Mouse (Mus musculus) hindbrain, postnatal 0 days (tissue): ENCODE data around the gene Smcp. TPM values are rescaled to one million over a fixed set of nuclear protein-coding genes. Genes with fewer than 3 reads are reported as not detected.
A peak's percentile ranks its signal among the peaks of the same experiment; 100 is the strongest.

ENCODE experiments used
- ATAC-seq: fragments of 200-750 bp; cut with Nextera tagmentation; 2 replicates; pipeline ENCODE4 v1.8.0; 2017; ENCODE audit warnings: mild to moderate bottlenecking, moderate TSS enrichment, moderate library complexity
- DNase-seq: peaks from one replicate; pipeline ENCODE4 v3.0.0-alpha.2; 2015; ENCODE audit warnings: low spot score
- H3K27ac ChIP-seq: fragments of 300-500 bp; sonication (generic); 2 replicates; pipeline ENCODE4 v1.5.1; 2014; ENCODE audit warnings: mild to moderate bottlenecking
- H3K27me3 ChIP-seq: fragments of 300-500 bp; sonication (generic); 2 replicates; pipeline ENCODE4 v1.6.1; 2014; ENCODE audit warnings: low read length, mixed read lengths; ENCODE audit not compliant: insufficient read depth
- H3K36me3 ChIP-seq: fragments of 300-500 bp; sonication (generic); 2 replicates; pipeline ENCODE4 v1.6.1; 2014; ENCODE audit warnings: low read length, mixed read lengths; ENCODE audit not compliant: insufficient read depth
- H3K4me1 ChIP-seq: fragments of 300-500 bp; sonication (generic); 2 replicates; pipeline ENCODE4 v1.6.1; 2014; ENCODE audit warnings: antibody characterized with exemption, low read length, mixed read lengths; ENCODE audit not compliant: insufficient read depth
- H3K4me2 ChIP-seq: fragments of 300-500 bp; sonication (generic); 2 replicates; pipeline ENCODE4 v1.6.1; 2014; ENCODE audit warnings: low read depth, mild to moderate bottlenecking, low read length, moderate library complexity, mixed read lengths
- H3K4me3 ChIP-seq: fragments of 300-500 bp; sonication (generic); 2 replicates; pipeline ENCODE4 v1.5.1; 2014; ENCODE audit warnings: low read length
- H3K9ac ChIP-seq: fragments of 300-500 bp; sonication (generic); replicated peaks from 2 replicates; pipeline ENCODE4 v1.6.1; 2014; ENCODE audit warnings: mild to moderate bottlenecking, low read length, moderate library complexity, mixed read lengths
- H3K9me3 ChIP-seq: fragments of 300-500 bp; sonication (generic); 2 replicates; pipeline ENCODE4 v1.6.1; 2016; ENCODE audit warnings: low read length, mixed read lengths
- CTCF ChIP-seq: IDR thresholded peaks from 2 replicates; pipeline ENCODE4 v1.5.1; 2016; ENCODE audit warnings: antibody characterized with exemption, control low read depth, low read depth
- WGBS: fragments of 180-500 bp; shearing (Covaris S2); extraction: QIAGEN DNeasy Blood & Tissue Kit; methylation state at CpG from one replicate; pipeline ENCODE4 v1.1.7; 2014; 5-methylcytosine and 5-hydroxymethylcytosine counted together
- polyA plus RNA-seq: library from polyadenylated mRNA; unstranded; fragments of >200 nt; fragmentation: Nextera tagmentation; extraction: Ambion mirVana; gene quantifications from 2 replicates; pipeline ENCODE4 v1.2.1, GENCODE M21; 2015
- total RNA-seq: library from RNA; depleted of rRNA; stranded (reverse); fragments of >200 nt; gene quantifications from 2 replicates; pipeline ENCODE4 v1.2.3, GENCODE M21; 2014; rRNA removed

The Smcp gene
- total and polyA plus RNA-seq, 2 experiments from 2014 or later, result not detected

DNA sequence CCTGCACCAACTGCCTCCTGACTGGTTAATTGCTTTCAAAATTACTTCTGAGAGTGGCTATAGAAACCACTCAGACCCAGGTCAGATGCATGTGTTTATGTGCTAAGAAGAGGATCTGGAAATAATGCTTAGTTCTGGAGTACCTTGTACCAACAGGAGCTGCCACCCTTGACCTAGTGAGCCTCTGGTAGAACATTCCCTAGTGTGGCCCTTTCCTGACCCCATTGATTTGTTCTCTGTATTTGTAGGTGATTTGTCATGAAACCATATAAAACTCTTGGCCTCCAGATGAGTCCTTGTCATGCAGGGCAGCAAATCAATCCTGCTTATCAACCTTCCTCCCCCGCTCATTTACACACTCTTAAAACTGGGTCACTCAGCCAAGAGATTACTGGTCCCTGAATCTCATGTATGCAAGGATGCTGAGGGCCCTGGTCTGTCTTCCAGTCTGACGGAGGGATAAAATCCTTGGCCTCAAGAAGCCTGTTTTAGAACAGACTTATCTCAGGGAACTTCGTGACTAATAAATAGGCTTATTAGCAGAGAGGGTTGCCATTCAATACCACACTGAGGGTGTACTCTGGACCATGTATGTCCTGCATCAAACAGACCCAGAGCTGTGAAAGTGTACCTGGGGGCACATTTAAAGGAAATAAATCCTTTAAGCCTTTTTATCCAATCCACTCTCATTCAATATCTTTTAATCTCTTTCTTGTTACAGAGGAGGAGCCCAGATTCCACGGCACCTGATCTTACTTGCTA, 10.0 kb downstream of the Smcp start:
- H3K27me3 ChIP-seq, result no peaks in the 10 kb centered on the region
- H3K9ac ChIP-seq, result no peak overlapping the region
- no peak overlapping the region for H3K27ac ChIP-seq
- no peaks in the 10 kb centered on the region for H3K36me3 ChIP-seq
- H3K4me3 ChIP-seq, result no peak overlapping the region
- H3K4me1 ChIP-seq, result no peaks in the 10 kb centered on the region
- DNase-seq (no peak), ATAC-seq (no peak)
- no peak for TF ChIP-seq CTCF
- 78% methylated on average over 4 of the region's 4 CpGs for WGBS
- H3K4me2 ChIP-seq, result no peak overlapping the region
- no peaks in the 10 kb centered on the region for H3K9me3 ChIP-seq

DNA sequence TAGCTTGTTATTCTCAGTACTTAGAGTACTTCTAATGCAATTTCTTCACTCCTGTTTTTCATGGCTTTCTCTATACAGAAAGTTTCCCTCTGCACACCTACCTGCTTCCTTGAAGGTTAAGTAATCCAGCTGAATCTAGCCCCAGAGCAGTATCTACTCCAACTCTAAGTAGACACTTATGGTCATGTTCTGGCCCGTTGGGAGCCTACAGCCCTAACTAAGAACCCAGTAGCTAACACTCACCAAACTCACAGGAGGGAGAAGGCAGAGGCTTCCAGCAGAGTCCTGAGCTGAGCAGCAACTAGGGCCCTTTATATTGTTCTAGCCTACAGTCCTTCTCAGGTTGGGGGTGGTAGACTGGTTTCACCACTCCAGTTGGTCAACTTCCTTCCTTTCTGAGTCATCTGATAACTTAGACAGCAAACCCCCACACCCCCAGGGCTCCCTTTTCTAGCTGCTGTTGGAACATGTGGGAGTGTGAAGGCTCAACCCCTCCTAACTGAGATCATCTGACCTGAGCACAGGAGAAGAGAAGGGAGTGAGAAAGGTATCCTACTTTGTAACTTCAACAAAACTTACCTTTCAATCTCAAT, 15.3 kb downstream of the Smcp start, which contains the start of gene Ivl:
Gene Ivl, minus strand, starts transcription at position 287 of the 593 bp plus-strand sequence.
- H3K27me3 ChIP-seq, result no peaks in the 10 kb centered on the region
- no peak within 1 kb of the TSS for H3K4me2 ChIP-seq
- no peak for ATAC-seq
- no peak for DNase-seq
- no peaks in the 10 kb centered on the region for H3K36me3 ChIP-seq
- no peaks in the 10 kb centered on the region for H3K9me3 ChIP-seq
- H3K4me3 ChIP-seq, result no peak within 1 kb of the TSS
- no peak within 1 kb of the TSS for H3K27ac ChIP-seq
- no peak within 1 kb of the TSS for H3K9ac ChIP-seq
- TF ChIP-seq CTCF, result no peak
- no peaks in the 10 kb centered on the region for H3K4me1 ChIP-seq
- WGBS, result 62% methylated on average over 1 of the region's 1 CpGs

DNA sequence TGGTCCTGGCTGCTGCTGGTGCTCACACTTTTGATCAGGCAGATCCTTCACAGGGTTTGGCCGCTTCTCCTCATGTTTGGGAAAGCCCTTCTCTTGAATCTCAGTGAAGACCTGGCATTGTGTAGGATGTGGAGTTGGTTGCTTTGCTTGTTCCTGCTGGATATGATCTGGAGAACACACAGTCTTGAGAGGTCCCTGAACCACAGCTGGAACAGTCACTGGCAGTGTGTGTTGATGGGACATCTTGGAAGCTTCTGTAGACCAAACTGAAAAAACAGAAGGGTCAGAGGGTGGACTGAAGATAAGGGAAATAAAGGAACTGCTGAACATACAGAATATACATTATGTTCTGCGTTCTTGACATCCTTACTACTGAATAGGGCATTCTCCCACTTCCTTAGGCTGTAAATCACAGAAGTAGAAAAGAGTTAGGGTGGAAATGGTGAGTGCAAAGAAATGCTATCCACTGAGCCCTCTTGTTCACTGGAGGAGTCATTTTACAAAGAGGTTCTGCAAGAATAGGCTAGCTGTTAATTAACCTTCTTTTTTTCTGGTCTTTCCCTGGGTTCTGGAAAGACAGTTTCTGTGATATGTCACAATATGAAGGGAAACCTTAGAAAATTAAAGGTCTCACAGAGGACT, 16.2 kb downstream of the Smcp start:
- Histone ChIP-seq H3K4me1 (no peaks in the 10 kb centered on the region), H3K36me3 (no peaks in the 10 kb centered on the region), H3K27ac (no peak overlapping the region), H3K9ac (no peak overlapping the region), H3K4me3 (no peak overlapping the region), H3K27me3 (no peaks in the 10 kb centered on the region), H3K4me2 (no peak overlapping the region), H3K9me3 (no peaks in the 10 kb centered on the region)
- no peak for TF ChIP-seq CTCF
- ATAC-seq (no peak), DNase-seq (no peak)
- 71% methylated on average over 2 of the region's 2 CpGs for WGBS

DNA sequence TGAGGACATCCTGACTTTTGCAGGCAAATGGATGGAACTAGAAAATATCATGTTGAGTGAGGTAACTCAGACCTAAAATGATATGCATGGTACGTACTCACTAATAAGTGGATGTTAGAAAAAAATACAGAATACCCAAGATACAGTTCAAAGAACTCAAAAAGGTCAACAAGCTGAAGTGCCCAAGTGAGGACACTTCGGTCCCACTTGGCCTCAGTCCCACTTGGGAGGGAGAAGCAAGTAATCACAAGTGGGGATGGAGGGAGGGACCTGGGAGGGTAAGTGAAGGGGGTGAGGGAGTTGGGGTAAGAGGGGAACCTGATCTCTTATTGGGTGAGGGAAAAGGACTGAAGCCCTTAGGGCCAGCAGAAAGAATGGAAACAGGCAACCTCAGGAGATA, 20.0 kb downstream of the Smcp start:
- DNase-seq (no peak), ATAC-seq (no peak)
- no peaks in the 10 kb centered on the region for H3K27me3 ChIP-seq
- 95% methylated on average over 2 of the region's 2 CpGs for WGBS
- H3K4me1 ChIP-seq, result no peaks in the 10 kb centered on the region
- H3K4me3 ChIP-seq, result no peak overlapping the region
- H3K9ac ChIP-seq, result no peak overlapping the region
- H3K27ac ChIP-seq, result no peak overlapping the region
- no peak overlapping the region for H3K4me2 ChIP-seq
- no peak for TF ChIP-seq CTCF
- no peaks in the 10 kb centered on the region for H3K9me3 ChIP-seq
- H3K36me3 ChIP-seq, result no peaks in the 10 kb centered on the region

DNA sequence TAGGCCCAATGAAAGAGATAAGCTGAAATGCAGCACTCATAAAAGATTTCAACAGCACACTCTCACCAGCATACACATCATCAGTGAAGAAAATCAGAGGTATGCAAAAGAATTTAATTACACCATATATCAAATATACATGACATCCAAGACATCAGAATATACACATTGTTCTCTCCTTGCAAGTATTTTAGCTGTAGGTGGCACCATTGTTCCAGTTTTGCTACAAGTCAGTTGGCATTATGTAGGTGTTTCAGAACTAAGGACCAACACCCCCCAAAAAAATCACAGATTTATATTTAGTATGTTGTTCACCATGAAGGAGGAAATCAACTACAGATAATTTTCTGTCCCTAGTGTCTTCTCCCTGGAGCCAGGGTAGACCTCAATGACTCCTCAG, 23.4 kb downstream of the Smcp start:
- DNase-seq, result peak; percentile 42

DNA sequence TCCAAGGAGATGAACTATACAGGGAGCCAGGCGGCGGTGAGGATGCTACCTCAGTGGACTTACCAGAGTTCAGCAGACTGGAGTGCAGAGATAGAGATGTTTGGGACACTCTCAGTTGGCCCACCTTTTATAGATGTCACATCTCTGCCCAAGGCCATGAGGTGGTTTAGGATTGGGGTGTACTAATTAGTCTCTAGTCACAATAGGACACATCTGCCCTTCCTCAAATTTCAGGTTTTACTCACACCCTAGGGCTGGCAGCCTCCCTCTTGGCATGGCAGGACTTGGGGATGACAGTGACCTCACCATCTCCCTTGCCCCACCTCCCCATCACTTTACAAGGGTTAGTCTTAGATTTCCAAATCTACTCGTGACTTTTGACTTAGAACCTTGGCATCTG, 54.4 kb downstream of the Smcp start, which contains the start of gene 2310046K23Rik:
Gene 2310046K23Rik, minus strand, starts transcription at position 101 of the 400 bp plus-strand sequence.
- Histone ChIP-seq H3K4me1 (no peaks in the 10 kb centered on the region), H3K4me3 (no peak within 1 kb of the TSS), H3K27me3 (no peaks in the 10 kb centered on the region), H3K27ac (no peak within 1 kb of the TSS), H3K36me3 (no peaks in the 10 kb centered on the region), H3K4me2 (no peak within 1 kb of the TSS), H3K9ac (no peak within 1 kb of the TSS), H3K9me3 (no peaks in the 10 kb centered on the region)
- ATAC-seq, result no peak
- no peak for TF ChIP-seq CTCF
- no peak for DNase-seq
- 91% methylated on average over 3 of the region's 3 CpGs for WGBS

More for the DNA sequence above, 23.4 kb downstream of the Smcp start:
- H3K4me3 ChIP-seq, result no peak overlapping the region
- H3K9me3 ChIP-seq, result no peaks in the 10 kb centered on the region
- ATAC-seq, result no peak
- H3K36me3 ChIP-seq, result no peaks in the 10 kb centered on the region
- H3K27me3 ChIP-seq, result no peaks in the 10 kb centered on the region
- peak; percentile 35 for TF ChIP-seq CTCF
- H3K27ac ChIP-seq, result no peak overlapping the region
- no peaks in the 10 kb centered on the region for H3K4me1 ChIP-seq
- no peak overlapping the region for H3K4me2 ChIP-seq
- no peak overlapping the region for H3K9ac ChIP-seq

Other genes with a start within 250 kb of the Smcp start
- not detected in 2 replicates for gene Sprr2d, start 249.9 kb downstream of the Smcp start, total RNA-seq
- gene Sprr2d, start 249.9 kb downstream of the Smcp start, polyA plus RNA-seq, result not detected in 2 replicates
- gene Sprr2e, start 236.9 kb downstream of the Smcp start, total RNA-seq, result not detected in 2 replicates
- not detected in 2 replicates for gene Sprr2e, start 236.9 kb downstream of the Smcp start, polyA plus RNA-seq
- gene Sprr2f, start 223.8 kb downstream of the Smcp start, total RNA-seq, result not detected in 2 replicates
- not detected in 2 replicates for gene Sprr2f, start 223.8 kb downstream of the Smcp start, polyA plus RNA-seq
- gene Sprr2h, start 203.3 kb downstream of the Smcp start, total RNA-seq, result not detected in 2 replicates
- not detected in 2 replicates for gene Sprr2h, start 203.3 kb downstream of the Smcp start, polyA plus RNA-seq
- not detected in 2 replicates for gene Sprr2i, start 181.0 kb downstream of the Smcp start, total RNA-seq
- gene Sprr2i, start 181.0 kb downstream of the Smcp start, polyA plus RNA-seq, result not detected in 2 replicates
- not detected in 2 replicates for gene Sprr2j-ps, start 170.9 kb downstream of the Smcp start, total RNA-seq
- not detected in 2 replicates for gene Sprr2j-ps, start 170.9 kb downstream of the Smcp start, polyA plus RNA-seq
- gene Gm9774, start 159.6 kb downstream of the Smcp start, total RNA-seq, result 2.5 and 3.7 TPM in 2 replicates
- gene Gm9774, start 159.6 kb downstream of the Smcp start, polyA plus RNA-seq, result 9.4 and 9.6 TPM in 2 replicates
- not detected in 2 replicates for gene Sprr2k, start 156.4 kb downstream of the Smcp start, total RNA-seq
- not detected in 2 replicates for gene Sprr2k, start 156.4 kb downstream of the Smcp start, polyA plus RNA-seq
- gene Sprr1b, start 150.2 kb downstream of the Smcp start, total RNA-seq, result not detected in 2 replicates
- gene Sprr1b, start 150.2 kb downstream of the Smcp start, polyA plus RNA-seq, result 0.18 TPM in 1 of 2 replicates, not detected in the other
- gene Sprr3, start 130.3 kb downstream of the Smcp start, total RNA-seq, result not detected in 2 replicates
- not detected in 2 replicates for gene Sprr3, start 130.3 kb downstream of the Smcp start, polyA plus RNA-seq
- gene Sprr1a, start 103.1 kb downstream of the Smcp start, total RNA-seq, result not detected in 2 replicates
- 0.23 and 0.25 TPM in 2 replicates for gene Sprr1a, start 103.1 kb downstream of the Smcp start, polyA plus RNA-seq
- gene Sprr4, start 88.5 kb downstream of the Smcp start, total RNA-seq, result not detected in 2 replicates
- not detected in 2 replicates for gene Sprr4, start 88.5 kb downstream of the Smcp start, polyA plus RNA-seq
- gene 2310046K23Rik, start 54.5 kb downstream of the Smcp start, total RNA-seq, result not detected in 2 replicates
- gene 2310046K23Rik, start 54.5 kb downstream of the Smcp start, polyA plus RNA-seq, result not detected in 2 replicates
- gene Ivl, start 15.3 kb downstream of the Smcp start, total RNA-seq, result not detected in 2 replicates
- gene Ivl, start 15.3 kb downstream of the Smcp start, polyA plus RNA-seq, result not detected in 2 replicates
- not detected in 2 replicates for gene 2210017I01Rik, start 18.5 kb upstream of the Smcp start, total RNA-seq
- not detected in 2 replicates for gene 2210017I01Rik, start 18.5 kb upstream of the Smcp start, polyA plus RNA-seq
- not detected in 2 replicates for gene Lce6a, start 32.7 kb upstream of the Smcp start, total RNA-seq
- gene Lce6a, start 32.7 kb upstream of the Smcp start, polyA plus RNA-seq, result not detected in 2 replicates
- not detected in 2 replicates for gene Lce1a1, start 59.3 kb upstream of the Smcp start, total RNA-seq
- gene Lce1a1, start 59.3 kb upstream of the Smcp start, polyA plus RNA-seq, result not detected in 2 replicates
- gene Lce1b, start 67.9 kb upstream of the Smcp start, total RNA-seq, result not detected in 2 replicates
- not detected in 2 replicates for gene Lce1b, start 67.9 kb upstream of the Smcp start, polyA plus RNA-seq
- gene Lce1a2, start 81.3 kb upstream of the Smcp start, total RNA-seq, result not detected in 2 replicates
- not detected in 2 replicates for gene Lce1a2, start 81.3 kb upstream of the Smcp start, polyA plus RNA-seq
- not detected in 2 replicates for gene Lce1c, start 90.2 kb upstream of the Smcp start, total RNA-seq
- gene Lce1c, start 90.2 kb upstream of the Smcp start, polyA plus RNA-seq, result not detected in 2 replicates
- not detected in 2 replicates for gene Lce1d, start 98.2 kb upstream of the Smcp start, total RNA-seq
- not detected in 2 replicates for gene Lce1d, start 98.2 kb upstream of the Smcp start, polyA plus RNA-seq
- gene Lce1e, start 120.1 kb upstream of the Smcp start, total RNA-seq, result not detected in 2 replicates
- gene Lce1e, start 120.1 kb upstream of the Smcp start, polyA plus RNA-seq, result not detected in 2 replicates
- gene Lce1f, start 131.4 kb upstream of the Smcp start, total RNA-seq, result not detected in 2 replicates
- gene Lce1f, start 131.4 kb upstream of the Smcp start, polyA plus RNA-seq, result not detected in 2 replicates
- gene Gm38119, start 150.1 kb upstream of the Smcp start, total RNA-seq, result not detected in 2 replicates
- not detected in 2 replicates for gene Gm38119, start 150.1 kb upstream of the Smcp start, polyA plus RNA-seq
- gene Lce1g, start 163.3 kb upstream of the Smcp start, total RNA-seq, result not detected in 2 replicates
- gene Lce1g, start 163.3 kb upstream of the Smcp start, polyA plus RNA-seq, result 0.20 TPM in 1 of 2 replicates, not detected in the other
- gene Lce1h, start 176.1 kb upstream of the Smcp start, total RNA-seq, result not detected in 2 replicates
- not detected in 2 replicates for gene Lce1h, start 176.1 kb upstream of the Smcp start, polyA plus RNA-seq
- not detected in 2 replicates for gene Lce1i, start 189.9 kb upstream of the Smcp start, total RNA-seq
- gene Lce1i, start 189.9 kb upstream of the Smcp start, polyA plus RNA-seq, result not detected in 2 replicates
- gene Lce1j, start 201.5 kb upstream of the Smcp start, total RNA-seq, result not detected in 2 replicates
- not detected in 2 replicates for gene Lce1j, start 201.5 kb upstream of the Smcp start, polyA plus RNA-seq
- gene Lce1k, start 218.9 kb upstream of the Smcp start, total RNA-seq, result not detected in 2 replicates
- not detected in 2 replicates for gene Lce1k, start 218.9 kb upstream of the Smcp start, polyA plus RNA-seq
- gene Kprp, start 238.2 kb upstream of the Smcp start, total RNA-seq, result not detected in 2 replicates
- gene Kprp, start 238.2 kb upstream of the Smcp start, polyA plus RNA-seq, result not detected in 2 replicates